Mouse (Mus musculus) Patski (cell line): ENCODE measurements around the gene Lrrc27. TPM values are rescaled to one million over a fixed set of nuclear protein-coding genes. Genes with fewer than 3 reads are reported as not detected.
A peak's percentile ranks its signal among the peaks of the same experiment; 100 is the strongest.

Source experiments
- ATAC-seq: fragments of 100-300 bp; one replicate; pipeline ENCODE4 v1.8.0; 2021
- CTCF ChIA-PET: fragments of 350-600 bp; sonication (Branson Sonifier 250); formaldehyde crosslinking; loops from one replicate; lab custom pipeline; 2022; ENCODE audit warnings: inconsistent platforms; lab: Charles Lee
- POLR2A ChIA-PET: fragments of 350-600 bp; sonication (Branson Sonifier 250); formaldehyde crosslinking; loops from one replicate; lab custom pipeline; 2022; ENCODE audit warnings: antibody characterized with exemption, inconsistent platforms; lab: Charles Lee
- DNase-seq: peaks from one replicate; pipeline ENCODE4 v3.0.0-alpha.2; 2011; ENCODE audit warnings: low read depth, low spot score
- H3K27me3 ChIP-seq: fragments of 371-371 bp; one replicate; pipeline ENCODE4 v1.5.1; 2021
- CTCF ChIP-seq: fragments of 100-300 bp; IDR thresholded peaks from one replicate; pipeline ENCODE4 v1.5.1; 2021
- in situ Hi-C: fragments of 300-500 bp; cut with MboI; formaldehyde crosslinking; loops from 3 replicates; pipeline ENCODE4 v1.11.1; 2018; ENCODE audit warnings: low pct_unique_long_range_greater_than_20kb, mixed read lengths
- polyA plus RNA-seq: library from polyadenylated mRNA; unstranded; gene quantifications from one replicate; pipeline ENCODE4 v1.2.3, GENCODE M21; 2021

Gene Lrrc27
- polyA plus RNA-seq, 1 experiment from 2014 or later: 4.6 TPM

DNA sequence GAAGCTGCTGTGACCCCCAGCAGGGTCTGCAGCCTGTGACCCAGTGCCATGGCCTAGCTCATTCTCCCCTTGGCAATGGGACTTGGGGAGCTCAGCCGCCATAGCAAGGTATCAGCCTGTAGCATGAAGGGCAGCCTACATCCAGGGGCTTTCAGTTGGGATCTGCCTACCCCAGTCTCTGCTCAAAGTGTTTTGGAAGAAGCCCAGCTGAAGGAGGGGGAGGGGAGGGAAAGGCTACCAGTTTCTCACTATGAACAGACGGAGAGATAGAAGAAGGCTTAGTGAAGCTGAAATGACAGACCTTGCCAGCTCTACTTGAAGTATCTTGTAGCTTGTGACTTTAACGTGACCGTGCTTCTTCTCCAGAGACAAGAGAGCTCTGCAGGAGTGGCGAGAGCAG, 17.0 kb downstream of the Lrrc27 start:
- DNase-seq: no peak
- no peak for ATAC-seq
- in situ Hi-C loops: loop anchor here (5.0 kb wide), 4 partner anchors 67 to 357 kb away; no protein-coding TSS in a partner anchor
- no peaks in the 10 kb centered on the region for H3K27me3 ChIP-seq
- POLR2A ChIA-PET: interaction anchor here (1.7 kb wide), 1 partner anchor 69 kb away, joined by 6 read pairs; no protein-coding TSS in a partner anchor
- TF ChIP-seq CTCF: no peak
- CTCF ChIA-PET: interaction anchor here (0.8 to 3.1 kb wide), 4 partner anchors 10 to 110 kb away, joined by 3 to 13 read pairs (median 4); no protein-coding TSS in a partner anchor

DNA sequence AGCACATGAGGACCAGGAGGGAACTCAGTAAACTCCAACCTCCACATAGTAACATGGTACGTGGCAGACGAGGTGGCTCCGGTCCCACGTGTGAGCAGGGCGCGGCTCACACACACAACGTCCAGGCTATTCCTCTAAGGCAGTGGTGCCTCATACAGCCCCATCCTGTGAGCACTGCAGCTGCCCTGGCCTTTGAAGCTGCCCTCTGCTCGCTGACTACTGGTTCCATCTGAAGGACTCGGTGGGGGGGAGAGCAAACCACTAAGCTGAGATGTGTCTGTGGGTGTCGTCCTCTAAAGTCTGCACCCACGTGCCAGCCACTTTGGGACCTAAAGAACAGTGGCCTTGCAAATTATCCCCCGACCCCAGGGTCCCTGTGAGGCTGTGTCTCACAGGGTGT, 17.5 kb downstream of the Lrrc27 start:
- in situ Hi-C loops: loop anchor here (5.0 kb wide), 3 partner anchors 67 to 247 kb away; no protein-coding TSS in a partner anchor
- no peak for ATAC-seq
- no peaks in the 10 kb centered on the region for H3K27me3 ChIP-seq
- DNase-seq: no peak
- POLR2A ChIA-PET: interaction anchor here (1.7 kb wide), 1 partner anchor 69 kb away, joined by 6 read pairs; no protein-coding TSS in a partner anchor
- no peak for TF ChIP-seq CTCF
- CTCF ChIA-PET: interaction anchor here (0.8 to 3.1 kb wide), 4 partner anchors 10 to 111 kb away, joined by 3 to 13 read pairs (median 4); no protein-coding TSS in a partner anchor

DNA sequence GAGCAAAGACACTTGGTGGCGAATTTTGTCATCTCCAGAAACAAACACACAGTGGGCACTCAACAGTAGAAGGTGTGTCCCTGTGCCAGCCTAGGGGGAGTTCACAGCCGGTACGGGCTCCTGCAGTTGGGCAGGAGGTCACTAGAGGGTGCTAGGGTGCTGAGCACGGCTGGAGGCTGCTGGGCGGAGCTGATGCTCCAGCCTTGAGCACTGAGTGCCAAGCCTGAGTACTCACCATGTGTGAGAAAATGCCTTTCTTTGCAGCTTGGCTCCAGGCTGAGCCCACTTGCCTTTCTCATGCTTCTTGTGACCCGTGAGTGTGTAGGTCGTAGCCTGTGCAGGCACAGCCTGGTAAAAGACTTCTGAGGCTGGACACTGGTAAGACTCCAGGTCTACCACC, 20.9 kb downstream of the Lrrc27 start:
- peak; percentile 94 for ATAC-seq
- ChIA-PET CTCF (interaction anchor here (0.8 to 4.9 kb wide), 13 partner anchors 9 to 239 kb away, joined by 3 to 53 read pairs (median 5); partner anchors contain the start of gene Pwwp2b), POLR2A (interaction anchor here (1.4 kb wide), 1 partner anchor 64 kb away, joined by 3 read pairs; no protein-coding TSS in a partner anchor)
- in situ Hi-C loops: loop anchor here (5.0 kb wide), 3 partner anchors 64 to 244 kb away; no protein-coding TSS in a partner anchor
- TF ChIP-seq CTCF: peak; percentile 99
- no peak for DNase-seq
- H3K27me3 ChIP-seq: no peaks in the 10 kb centered on the region

DNA sequence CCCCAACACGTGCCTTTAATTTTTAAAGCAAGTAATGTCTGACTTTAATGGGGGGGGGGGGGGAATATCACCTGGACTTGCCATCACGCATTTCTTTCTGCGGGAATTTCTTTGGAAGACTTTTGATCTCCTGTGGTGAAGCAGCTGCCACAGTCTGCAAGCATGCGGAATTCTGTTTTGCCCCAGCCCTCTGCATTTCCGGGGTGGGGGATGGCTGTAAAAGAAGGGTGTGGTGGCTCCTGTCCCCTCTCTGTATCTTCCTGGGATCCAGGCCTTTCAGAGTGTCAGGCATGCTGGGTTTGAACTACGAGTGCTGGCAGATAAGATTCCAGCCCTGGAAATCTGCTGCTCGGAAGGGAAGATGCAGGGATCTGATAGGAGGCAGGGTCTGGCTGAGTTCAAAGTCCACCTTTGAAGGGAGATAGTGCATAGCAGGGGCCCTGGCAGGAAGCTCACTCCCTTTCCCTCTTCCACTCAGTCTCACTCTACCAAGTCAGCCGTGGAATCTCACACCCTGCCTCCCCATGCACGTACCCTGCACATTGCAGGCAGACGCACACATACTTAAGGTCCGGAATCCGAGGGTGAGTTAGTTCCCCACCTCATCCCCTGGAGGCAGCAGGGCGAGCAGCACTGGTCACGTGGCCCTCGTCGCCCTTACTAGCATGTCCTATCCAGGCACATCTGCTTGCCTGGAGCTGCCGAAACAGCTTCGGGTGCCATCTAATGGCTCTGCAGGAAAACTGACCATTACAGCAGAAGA, 21.8 kb downstream of the Lrrc27 start:
- ATAC-seq (peak; percentile 61), DNase-seq (no peak)
- ChIA-PET CTCF (interaction anchor here (0.8 to 4.9 kb wide), 10 partner anchors 9 to 238 kb away, joined by 3 to 53 read pairs (median 6); no protein-coding TSS in a partner anchor), POLR2A (interaction anchor here (0.6 to 1.4 kb wide), 4 partner anchors 9 to 64 kb away, joined by 3 to 4 read pairs (median 3); no protein-coding TSS in a partner anchor)
- no peak for TF ChIP-seq CTCF
- in situ Hi-C loops: loop anchor here (5.0 kb wide), 3 partner anchors 63 to 243 kb away; no protein-coding TSS in a partner anchor
- no peaks in the 10 kb centered on the region for H3K27me3 ChIP-seq

DNA sequence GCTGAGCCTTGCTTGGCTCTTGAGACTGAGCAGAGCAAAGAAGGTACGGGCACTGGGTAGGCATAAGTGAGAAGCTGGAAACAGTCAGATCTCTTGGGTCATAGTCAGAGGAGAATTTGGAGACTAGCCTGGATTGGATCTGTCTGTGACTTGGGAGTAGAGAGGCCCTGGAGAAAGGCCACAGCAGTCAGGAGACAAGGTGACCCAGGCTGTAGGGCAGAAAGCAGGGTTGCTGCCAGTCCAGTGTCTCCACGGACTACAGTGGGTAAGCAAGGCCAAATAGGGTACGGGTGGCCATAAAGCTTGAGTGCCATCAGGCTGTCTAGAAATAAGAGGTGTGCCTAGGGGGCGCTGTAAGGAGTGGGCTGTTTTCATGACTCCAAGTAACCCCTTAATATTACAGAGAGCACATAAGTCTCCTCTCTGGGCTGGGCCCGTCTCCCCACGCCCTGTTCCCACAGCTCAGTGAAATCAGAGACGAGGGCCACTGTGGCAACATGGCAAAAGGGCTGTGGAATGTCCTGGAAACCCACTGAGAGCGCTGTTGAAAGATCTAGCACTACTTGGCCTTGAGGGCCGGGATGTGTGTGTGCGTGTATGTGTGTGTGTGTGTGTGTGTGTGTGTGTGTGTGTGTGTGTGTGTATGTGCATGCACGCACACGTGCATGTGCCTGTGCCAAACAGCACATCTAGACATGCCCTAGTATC, 23.0 kb downstream of the Lrrc27 start:
- DNase-seq: no peak
- POLR2A ChIA-PET: interaction anchor here (0.7 to 0.8 kb wide), 2 partner anchors 246 to 280 kb away, joined by 3 to 7 read pairs; no protein-coding TSS in a partner anchor
- CTCF ChIA-PET: interaction anchor here (1.1 to 4.9 kb wide), 3 partner anchors 16 to 237 kb away, joined by 4 to 53 read pairs (median 16); no protein-coding TSS in a partner anchor

DNA sequence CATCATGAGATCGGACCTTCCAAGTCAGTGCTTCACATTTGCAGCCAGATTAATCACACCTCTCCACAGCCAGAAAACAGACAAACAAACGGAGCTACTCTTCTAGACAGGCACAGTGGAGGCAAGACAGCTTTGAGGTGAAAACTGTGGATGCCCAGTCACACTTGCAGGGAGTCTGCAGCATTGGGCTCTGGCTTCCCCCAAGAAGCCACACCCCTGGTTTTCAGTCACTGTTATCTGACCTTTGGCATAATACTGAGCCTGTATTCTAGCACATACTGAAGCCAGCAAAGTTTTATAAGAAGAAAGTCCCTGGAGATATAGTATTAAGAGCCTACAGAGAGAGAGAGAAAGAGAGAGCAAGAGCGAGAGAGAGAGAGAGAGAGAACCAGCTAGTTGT, 26.6 kb downstream of the Lrrc27 start:
- no peaks in the 10 kb centered on the region for H3K27me3 ChIP-seq
- ATAC-seq: no peak
- ChIA-PET CTCF (interaction anchor here (0.7 kb wide), 1 partner anchor 64 kb away, joined by 3 read pairs; no protein-coding TSS in a partner anchor), POLR2A (interaction anchor here (1.1 kb wide), 1 partner anchor 24 kb away, joined by 3 read pairs; no protein-coding TSS in a partner anchor)
- in situ Hi-C loops: no loop called here
- DNase-seq: no peak
- no peak for TF ChIP-seq CTCF

More for the DNA sequence above, 23.0 kb downstream of the Lrrc27 start:
- H3K27me3 ChIP-seq: no peaks in the 10 kb centered on the region
- in situ Hi-C loops: no loop called here
- no peak for TF ChIP-seq CTCF
- ATAC-seq: no peak

DNA sequence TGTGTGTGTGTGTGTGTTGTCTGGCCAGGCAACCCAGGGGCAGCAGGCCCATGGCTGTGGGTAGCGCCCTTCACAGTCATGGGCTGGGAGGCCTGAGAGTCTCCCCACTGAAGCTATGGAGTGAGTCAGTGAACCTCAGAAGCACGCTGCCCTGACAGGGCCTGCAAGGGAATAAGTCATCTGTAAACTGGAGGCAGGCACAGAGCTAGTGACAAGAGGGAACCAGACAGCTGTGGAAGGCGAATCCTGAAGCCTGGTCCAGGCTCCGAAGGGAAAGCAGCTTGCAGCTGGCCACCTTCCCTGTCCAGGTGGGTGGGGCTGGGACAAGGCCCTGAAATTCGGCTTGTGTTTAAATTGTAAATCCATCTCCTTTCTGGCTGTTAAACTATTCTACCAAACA, 33.3 kb downstream of the Lrrc27 start:
- peak; percentile 12 for ATAC-seq

DNA sequence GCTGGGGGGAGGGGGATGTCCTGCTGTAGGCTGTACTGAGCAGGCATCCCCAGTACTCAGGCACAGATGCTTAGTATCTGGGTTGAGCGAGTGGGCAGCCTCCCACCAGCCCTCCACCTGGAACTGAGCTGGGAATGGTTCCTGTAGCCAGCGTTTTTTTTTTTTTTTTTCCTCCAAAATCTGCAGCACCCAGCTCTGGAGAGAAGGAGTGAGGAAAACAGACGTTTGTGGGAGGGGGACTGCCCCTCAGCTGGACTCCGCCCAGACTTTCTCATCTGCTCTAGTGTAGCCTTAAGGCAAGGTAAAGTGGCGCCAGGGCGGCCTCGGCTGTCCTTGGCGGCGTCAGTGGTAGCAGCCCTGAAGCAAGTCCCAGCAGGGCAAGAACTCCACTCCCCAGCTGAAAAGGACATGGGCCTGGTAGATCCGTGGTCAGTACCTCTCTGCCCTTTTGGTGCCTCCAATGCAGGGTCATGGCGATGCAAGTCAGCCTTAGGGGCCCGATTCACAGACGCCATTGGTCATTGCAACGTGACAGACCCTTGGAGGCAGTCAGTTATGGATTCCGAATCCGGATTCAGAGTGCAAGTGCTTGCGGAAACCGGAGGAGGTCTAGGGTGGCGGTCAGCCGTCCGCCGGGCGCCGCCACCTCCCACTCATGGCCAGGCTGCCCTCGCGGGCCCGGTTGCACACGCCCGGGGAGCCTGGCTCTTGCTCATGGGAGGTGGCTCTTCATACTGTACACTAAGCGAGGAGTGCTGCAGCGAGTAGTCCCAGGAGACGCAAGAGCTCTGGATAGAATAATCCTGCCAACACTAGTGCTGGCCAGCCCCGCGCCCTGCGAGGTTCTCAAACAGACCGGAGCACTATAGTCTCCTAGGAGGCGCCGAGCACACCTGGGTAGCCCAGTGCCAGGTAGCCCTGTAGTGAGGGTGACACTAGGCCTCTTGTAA, 34.4 kb downstream of the Lrrc27 start:
- ChIA-PET POLR2A (interaction anchor here (0.7 to 1.2 kb wide), 2 partner anchors 18 to 23 kb away, joined by 3 to 4 read pairs; no protein-coding TSS in a partner anchor), CTCF (interaction anchor here (1.0 to 1.4 kb wide), 4 partner anchors 14 to 52 kb away, joined by 3 to 4 read pairs (median 3); no protein-coding TSS in a partner anchor)
- ATAC-seq: no peak
- DNase-seq: no peak
- H3K27me3 ChIP-seq: no peaks in the 10 kb centered on the region
- in situ Hi-C loops: no loop called here
- no peak for TF ChIP-seq CTCF

More for the DNA sequence above, 33.3 kb downstream of the Lrrc27 start:
- CTCF ChIA-PET: interaction anchor here (1.3 to 1.4 kb wide), 2 partner anchors 24 to 53 kb away, joined by 3 to 4 read pairs; no protein-coding TSS in a partner anchor
- TF ChIP-seq CTCF: no peak
- in situ Hi-C loops: no loop called here
- no peak for DNase-seq
- POLR2A ChIA-PET: interaction anchor here (1.2 kb wide), 1 partner anchor 22 kb away, joined by 3 read pairs; no protein-coding TSS in a partner anchor
- H3K27me3 ChIP-seq: no peaks in the 10 kb centered on the region
